Mouse (Mus musculus): ENCODE results near the gene Psapl1.
A peak's percentile ranks its signal among the peaks of the same experiment; 100 is the strongest.

Psapl1 gene

DNA sequence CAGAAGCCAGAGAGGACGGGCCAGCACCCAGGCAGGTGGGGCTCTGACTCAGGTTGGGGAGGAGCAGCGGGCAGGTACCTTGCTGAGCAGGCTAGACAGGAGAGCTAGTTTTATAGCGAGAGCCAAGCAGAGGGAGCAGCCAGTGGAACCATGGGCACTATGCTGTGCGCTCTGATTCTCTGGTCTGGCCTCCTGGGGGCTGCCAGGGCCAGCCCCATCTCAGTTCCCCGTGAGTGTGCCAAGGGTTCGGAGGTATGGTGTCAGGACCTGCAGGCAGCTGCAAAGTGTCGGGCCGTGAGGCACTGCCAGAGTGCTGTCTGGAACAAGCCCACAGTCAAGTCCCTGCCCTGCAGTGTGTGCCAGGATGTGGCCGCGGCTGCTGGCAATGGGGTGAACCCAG lies at the start of gene Psapl1:
Psapl1 (plus strand) TSS at position 106 of the 400 bp plus-strand sequence.
- DNase-seq (ENCODE audit: inconsistent age in 2 of 2, low spot score in 1 of 2) = no peak

DNA sequence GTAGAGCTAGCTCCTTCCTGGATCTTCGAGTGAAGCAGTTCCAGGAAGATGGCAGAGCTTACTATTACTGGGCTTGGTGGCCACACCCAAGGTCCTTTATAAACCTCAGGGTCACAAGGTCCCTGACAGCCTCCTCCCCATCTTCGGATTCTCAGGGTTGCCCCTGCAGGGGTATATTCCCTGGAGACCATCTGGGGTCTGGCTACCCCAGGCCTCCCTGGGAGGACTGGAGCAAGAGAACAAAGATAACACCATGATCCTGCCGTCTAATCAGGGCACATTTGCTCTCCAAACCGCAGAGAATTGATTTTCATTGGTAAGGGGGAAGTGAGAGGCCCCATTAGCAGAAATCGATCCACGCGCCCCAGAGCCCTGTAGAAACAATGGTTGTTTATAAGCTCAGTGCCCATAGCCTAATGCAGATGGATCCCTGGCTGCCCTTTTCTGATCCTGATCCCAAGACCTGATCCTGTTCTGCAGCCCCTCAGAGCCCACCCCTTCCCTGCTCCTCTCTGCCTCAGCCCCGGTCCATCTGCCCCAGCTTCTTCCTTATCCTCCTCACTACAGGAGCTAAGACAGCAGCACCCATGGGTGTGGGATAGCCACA lies 48.8 kb upstream of the Psapl1 start:
- no peak for DNase-seq (ENCODE audit: inconsistent age in 2 of 2, low spot score in 1 of 2)

DNA sequence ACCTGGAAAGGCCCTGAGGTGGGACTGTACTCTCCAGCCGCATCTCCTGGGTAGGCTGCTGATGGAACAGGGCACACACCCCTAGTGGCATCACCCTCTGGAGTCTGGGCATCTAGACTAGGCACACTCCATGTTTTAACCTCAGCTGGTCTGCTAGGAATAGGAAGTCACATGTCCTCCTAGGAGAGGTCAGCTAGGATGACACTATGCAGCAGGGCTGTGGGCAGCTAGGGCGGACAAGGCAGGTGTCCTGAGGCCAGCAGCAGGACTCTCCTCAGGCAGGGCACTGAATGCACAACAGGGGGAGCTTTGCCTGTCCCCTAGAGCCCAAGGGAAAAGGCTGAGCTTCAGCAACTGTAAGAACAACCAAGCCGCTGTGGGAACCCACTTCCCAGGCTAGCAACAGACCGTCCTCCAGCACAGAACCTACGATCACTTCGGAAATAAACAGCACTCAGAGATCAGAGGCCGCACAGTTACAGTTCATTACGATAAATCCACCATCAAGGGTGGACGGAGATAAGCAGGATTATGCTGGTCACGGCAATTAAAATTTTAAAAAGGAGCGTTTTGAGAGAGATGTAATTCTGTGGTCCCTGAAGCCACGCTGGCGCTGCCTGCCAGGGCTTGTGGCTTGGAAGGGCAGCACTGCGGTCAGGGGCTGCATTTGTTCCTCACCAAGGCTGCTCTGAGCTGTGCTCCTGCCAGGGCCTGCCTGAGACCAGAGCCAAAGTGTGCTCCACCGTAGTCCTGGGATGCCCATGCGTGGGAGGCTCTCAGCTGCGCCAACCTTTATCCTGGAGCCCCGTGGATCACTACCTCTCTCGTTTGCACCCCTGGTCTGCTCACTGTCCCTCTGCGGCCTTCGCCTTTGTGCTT lies 38.2 kb upstream of the Psapl1 start:
- no peak for DNase-seq (ENCODE audit: inconsistent age in 2 of 2, low spot score in 1 of 2)

DNA sequence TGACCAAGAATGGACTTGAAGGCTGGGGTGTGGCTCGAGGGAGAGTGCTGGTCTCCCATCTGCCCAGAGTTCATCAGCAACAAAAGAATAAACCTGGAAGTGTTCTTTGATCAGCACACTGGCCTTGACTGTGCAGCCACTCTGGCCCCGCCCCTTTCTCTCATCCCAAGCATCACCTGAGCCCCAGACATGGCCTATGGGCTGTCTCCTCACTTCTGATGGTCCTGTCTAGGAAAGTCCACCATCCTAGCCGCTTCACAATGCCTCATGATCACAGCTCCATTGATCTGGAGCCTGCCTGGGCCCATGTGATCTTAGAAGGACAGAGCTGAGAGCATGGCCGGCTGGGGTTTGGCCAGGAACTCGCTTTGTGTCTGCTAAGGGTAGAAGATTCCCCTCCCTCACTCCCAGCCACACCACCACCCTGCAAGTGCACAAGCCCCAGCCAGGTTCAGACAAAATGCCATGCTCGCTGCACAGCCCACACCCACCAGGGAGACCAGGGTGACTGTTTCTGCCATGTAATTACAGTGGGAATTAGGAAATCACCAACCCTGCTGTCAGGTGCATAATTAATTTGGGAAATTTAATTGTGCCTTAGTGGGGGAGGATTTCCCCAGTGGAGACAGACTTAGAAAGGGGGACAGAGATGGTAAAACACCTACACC lies 37.3 kb upstream of the Psapl1 start:
- no peak for DNase-seq (ENCODE audit: inconsistent age in 2 of 2, low spot score in 1 of 2)

DNA sequence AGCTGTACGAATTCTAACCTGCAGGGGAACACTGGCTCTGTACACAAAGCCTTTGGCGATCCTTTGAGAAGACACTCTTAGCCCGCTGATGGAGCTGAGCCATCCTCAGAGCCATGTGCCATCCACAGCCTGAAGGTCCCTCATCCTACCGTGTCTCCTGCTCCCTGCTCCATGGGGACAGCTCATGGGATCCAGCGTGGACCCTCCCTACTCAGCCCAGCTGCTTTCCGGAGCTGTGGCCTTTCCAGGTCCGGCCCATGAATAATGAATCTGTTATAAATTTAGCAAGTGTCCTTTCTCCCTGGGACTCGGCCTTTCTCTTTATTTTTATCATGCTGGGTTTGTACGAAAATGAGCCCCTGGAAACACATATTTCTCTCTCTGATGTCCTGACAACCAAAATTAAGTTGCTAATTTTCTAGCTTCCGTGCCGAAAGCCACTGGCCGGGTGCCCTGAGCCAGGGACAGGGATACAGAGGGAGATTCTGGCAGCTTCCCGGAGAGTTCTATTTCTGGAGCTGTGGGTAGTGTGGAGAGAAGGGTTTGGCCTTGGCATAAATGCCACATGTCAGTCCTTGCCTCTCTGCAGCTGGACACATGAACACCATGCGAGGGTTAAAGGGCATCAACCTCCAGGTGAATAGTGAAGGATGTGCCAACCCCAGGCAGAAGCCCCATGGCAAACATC lies 34.7 kb upstream of the Psapl1 start:
- DNase-seq (ENCODE audit: inconsistent age in 2 of 2, low spot score in 1 of 2) = peak; percentile 40 to 82

DNA sequence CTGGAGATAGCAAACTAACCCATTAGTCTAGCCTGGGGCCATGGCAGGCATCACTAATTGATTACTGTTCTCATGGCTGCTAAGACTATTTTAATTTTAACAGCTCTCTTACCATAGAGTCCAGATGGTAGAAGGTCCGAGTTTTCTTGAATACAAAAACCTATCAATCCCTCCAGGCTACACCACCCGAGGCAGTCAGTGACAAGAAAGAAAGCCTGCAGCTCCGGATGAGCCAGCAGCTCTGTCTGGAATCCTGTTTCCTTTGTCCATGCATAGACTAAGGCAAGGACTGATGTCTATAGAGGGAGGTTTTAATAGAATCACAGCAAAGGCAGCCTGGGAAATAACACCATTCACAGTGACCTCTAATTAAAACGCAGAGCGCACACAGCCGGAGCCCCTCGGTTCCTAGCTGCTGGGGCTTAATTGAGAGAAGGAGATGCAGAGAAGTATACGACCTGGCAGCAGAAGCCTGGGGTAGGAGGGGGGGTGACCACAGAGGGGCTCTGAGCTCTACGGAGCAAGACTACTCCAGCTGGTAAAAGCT lies 29.2 kb upstream of the Psapl1 start:
- no peak for DNase-seq (ENCODE audit: inconsistent age in 2 of 2, low spot score in 1 of 2)

DNA sequence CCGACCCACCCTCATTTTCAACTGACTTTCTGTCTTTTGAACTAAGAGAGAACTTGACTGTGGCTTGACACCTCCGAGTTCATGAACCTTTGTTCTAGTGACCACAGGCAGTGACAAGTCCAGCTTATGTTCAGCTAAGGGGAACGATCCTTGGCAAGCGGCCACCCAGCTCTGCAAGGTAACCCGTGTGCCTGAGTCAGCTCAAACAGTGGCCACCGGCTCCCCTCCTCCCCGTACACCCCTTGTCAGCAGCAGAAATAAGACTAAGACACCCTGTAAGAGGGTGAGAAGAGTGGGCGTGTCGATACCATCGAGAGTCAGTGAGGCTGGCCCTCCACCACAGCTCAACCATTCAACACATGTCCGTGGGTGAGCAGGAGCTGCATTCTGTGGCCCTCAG lies 27.4 kb upstream of the Psapl1 start:
- DNase-seq (ENCODE audit: inconsistent age in 2 of 2, low spot score in 1 of 2) = peak; percentile 31 to 60

DNA sequence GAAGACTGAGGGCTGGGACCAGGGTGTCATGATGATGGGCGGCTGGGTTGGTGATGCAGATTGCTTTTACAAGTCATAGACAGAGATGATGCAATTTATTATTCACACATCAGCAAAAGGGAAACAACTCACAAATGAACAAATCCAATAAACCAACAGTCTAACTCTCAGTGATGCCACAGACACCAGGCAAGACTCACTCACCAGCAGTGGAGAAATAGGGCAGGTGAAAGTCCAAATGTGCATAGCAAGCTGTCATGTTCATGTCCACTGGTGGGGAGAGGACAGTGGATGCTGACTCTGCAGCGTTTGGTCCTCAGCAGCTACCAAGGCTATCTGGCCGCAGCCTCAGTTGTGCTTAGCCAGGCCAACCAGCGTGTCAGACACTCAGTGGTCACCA lies 26.9 kb upstream of the Psapl1 start:
- DNase-seq (ENCODE audit: inconsistent age in 2 of 2, low spot score in 1 of 2) = no peak

DNA sequence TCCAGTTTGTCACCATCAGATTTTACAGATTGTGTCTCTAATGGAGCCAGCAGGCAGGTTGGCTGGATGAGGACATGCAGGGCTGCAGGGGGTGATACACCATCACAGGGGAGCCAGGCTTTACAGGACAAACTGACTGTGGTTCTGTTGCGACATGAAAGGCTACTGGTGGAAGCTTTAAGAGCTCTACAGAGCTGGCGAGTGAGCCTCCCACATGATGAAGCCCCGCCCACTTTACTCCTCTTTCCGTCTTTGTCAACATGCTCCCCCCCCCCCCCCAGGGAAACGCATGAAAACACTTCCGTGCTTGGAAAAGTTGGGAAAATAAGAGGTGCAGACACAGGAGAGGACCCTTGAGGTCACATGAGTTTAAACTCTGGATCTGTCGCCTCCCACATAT lies 25.6 kb upstream of the Psapl1 start:
- no peak for DNase-seq (ENCODE audit: inconsistent age in 2 of 2, low spot score in 1 of 2)

DNA sequence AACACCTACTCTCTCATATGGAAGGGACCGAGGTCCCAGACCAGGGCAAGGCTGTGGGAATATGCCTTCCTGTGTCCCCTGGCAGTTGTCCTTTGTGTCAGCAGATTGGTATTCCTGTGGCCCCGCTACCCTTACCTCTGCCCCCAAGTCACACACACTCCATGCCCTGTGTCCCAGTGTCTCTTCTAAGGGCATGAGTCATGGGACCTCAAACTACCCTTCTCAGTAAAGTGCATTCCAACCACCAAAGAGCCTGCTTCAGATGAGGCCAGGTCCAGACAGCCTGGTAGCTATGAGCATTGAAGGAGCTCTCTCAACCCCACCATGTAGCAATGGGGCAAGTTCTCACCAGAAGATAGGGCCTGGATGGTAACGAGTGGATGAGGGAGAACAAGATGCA lies 25.0 kb upstream of the Psapl1 start:
- DNase-seq (ENCODE audit: inconsistent age in 2 of 2, low spot score in 1 of 2) = no peak

DNA sequence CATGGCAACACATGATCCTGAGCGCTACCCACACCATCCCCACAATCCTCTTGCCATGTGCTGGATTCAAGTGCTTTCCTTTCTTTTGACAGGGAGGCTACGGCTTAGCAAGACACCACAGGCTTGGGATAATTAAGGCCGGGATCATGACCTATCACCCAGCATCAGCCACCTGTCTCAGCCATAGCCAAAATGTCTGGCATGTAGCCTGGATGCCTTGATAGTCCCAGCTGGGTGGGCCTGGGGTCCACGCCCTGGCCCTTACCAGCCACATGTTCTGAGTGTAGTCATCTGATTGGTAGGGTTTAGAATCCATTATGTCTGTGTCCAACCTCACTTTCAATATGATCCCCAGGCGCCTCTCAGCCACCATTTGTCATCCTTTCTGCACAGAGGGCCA lies 24.1 kb upstream of the Psapl1 start:
- DNase-seq (ENCODE audit: inconsistent age in 2 of 2, low spot score in 1 of 2) = no peak

DNA sequence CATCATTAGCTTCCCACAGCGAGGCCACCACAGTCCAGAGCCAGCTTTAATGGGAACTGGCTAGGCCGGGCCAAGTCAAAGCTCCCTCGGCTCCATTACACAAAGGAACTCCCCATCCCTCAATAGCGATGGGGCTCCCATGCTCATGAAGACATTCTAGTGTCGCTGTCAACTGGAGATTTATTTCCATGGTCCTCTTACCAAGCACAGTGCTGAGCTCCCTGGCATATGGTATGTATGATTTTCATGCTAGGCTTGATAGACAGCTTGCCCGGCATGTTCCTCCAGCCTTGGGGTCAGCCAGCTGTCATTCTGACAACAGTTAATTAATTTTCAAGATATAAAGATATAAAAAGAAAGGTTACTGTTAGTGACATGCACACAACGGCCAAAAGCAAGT lies 21.5 kb upstream of the Psapl1 start:
- DNase-seq (ENCODE audit: inconsistent age in 2 of 2, low spot score in 1 of 2) = no peak

DNA sequence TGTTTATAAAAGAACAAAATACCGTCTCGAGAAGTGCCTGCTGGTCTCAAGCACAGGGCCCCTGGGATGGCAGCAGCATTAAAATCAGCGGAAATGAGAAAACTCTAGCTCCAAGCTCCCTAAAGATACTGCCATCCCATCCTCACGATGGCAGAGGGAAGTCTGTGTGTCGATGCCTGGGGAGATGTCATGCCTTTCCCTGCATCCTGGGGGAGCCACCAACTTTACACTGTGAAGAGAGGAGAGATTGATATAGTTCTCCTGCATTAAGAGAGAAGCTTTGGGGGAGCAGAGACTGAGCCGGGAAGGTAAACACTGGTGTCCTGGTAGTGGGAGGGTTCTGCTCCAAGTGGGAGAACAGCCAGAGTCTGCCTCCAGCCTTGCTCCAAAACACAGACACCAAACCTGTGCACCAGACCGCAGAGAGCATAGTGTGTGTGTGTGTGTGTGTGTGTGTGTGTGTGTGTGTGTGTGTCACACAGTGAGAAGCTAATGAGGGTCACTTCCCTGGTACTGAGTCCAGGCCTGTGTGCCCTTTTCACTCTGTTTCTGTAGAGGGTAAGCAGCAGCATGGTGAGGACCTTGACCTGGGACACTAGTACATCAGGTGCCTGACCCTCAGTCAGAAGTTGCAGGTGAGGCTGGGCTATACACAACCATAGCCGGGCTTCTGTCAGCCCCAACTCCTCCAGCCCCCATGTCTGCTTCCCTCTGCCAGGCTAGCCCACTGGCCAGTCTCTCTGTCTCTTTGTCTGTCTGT lies 17.3 kb upstream of the Psapl1 start:
- DNase-seq (ENCODE audit: inconsistent age in 2 of 2, low spot score in 1 of 2) = no peak

DNA sequence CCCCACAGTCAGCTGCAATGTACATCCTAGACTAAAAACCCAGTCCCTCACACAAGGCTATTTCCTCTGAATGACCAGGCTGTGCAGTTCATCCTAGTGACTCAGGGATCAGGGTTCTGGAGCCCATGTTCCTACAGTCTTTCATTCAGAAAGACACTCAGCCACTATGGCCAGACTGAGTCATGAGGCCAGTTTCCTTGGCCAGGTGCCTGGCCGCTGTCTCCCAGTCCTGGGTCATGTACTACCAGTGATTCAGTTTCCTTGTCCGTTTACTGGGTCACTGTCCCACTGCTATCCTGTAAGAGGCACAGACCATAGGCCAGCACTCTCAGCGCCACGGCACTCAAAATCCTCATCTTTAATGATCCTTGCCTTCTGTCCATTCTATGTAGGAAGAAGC lies 15.5 kb upstream of the Psapl1 start:
- DNase-seq (ENCODE audit: inconsistent age in 2 of 2, low spot score in 1 of 2) = peak; percentile 92 to 95

DNA sequence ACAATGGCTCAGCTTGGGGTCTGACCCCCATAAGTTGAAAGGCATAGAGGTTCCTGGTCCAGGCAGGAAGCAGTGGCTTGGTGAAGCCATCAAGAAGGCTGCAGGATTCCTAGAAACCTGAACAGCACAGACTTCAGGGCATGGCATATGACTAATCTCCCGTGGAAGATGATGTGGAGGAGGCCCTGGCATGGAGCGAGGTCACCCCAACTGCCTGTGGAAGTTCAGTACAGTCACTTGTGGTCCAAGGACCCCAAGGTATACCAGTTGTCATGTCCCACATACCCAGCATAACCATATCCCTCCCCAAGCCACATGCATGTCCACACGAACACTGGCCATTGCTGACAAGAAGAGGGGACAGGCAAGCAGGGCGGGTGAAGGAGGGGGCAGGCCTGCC lies 12.5 kb upstream of the Psapl1 start:
- peak; percentile 57 to 88 for DNase-seq (ENCODE audit: inconsistent age in 2 of 2, low spot score in 1 of 2)

DNA sequence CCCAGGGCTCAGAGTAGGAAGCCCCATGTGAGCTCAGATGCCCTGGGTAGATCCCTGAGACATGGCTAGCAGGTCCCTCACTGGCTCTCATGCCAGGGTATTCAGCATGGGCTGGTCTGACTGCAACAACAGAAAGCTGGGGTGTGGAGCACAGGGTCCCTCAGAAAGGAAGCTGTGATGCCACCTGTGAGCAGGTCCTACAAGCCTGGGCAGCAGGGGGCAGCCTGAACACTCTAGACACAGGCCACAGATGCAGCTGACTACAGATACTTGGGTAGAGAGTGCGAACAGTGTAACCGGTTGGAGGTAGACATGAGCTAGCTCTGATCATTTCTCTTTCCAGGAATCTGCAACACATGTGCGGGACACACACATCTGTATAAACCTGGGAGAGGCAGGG lies 11.9 kb upstream of the Psapl1 start:
- peak in 1 of 2 experiments; percentile 52 for DNase-seq (ENCODE audit: inconsistent age in 2 of 2, low spot score in 1 of 2)

DNA sequence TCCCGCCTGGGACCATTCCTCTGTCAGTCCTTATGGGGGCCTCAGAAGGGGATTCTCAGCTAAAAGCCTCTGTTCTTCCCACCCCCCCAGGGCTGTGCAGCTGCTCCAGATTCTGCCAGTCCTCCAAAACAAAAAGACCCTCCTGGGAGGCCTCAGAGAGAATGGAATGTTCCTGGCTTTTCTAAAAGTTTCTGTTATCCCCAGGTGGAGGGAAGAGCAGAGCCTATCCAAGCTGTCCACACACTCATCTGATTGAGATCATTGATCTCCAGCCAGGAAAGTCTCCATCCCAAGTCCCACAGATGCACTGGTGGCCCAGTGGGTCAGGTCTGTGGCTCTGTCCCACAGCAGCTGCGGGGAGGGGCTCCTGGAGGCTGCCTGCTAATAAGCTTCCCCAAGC lies 11.1 kb upstream of the Psapl1 start:
- no peak for DNase-seq (ENCODE audit: inconsistent age in 2 of 2, low spot score in 1 of 2)

DNA sequence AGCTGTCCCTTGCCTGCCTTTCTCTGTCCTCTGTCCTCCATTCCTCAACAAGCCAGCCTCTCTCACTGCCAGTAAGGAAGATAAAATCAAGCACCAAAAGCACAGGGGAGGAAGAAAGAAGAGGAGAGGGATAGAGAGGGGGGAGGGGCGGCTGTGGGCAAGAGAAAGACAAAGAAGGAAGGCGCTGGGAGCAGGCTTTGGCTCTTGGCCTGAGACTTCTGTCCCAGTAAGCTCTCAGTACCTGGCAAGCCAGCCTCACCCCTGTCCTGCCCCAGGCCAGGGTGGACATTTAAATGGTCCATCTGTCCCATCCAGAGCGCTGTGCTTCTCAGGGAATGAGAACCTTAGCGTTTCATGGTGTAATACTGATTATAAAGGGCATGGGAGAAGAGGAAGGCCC lies 9.2 kb upstream of the Psapl1 start:
- DNase-seq (ENCODE audit: inconsistent age in 2 of 2, low spot score in 1 of 2) = no peak

DNA sequence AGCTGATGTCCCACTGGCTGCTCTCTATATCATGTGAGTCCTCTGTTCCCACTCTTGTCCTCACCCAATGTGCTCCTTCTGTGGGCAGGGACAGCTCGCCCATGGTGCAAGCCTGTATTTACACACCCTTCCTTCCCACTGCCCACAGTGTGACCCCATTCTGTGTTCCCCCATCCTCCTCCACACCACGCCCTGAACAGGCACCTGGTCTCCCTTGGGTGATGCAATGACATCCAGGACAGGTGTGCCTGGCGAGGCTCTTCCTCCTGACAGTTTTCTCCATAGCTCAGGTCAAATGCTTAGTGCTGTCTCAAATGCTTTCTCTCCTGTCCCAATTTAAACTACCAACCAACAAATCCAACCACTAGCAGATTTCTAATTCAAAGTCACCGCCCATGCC lies 8.4 kb upstream of the Psapl1 start:
- DNase-seq (ENCODE audit: inconsistent age in 2 of 2, low spot score in 1 of 2) = no peak

DNA sequence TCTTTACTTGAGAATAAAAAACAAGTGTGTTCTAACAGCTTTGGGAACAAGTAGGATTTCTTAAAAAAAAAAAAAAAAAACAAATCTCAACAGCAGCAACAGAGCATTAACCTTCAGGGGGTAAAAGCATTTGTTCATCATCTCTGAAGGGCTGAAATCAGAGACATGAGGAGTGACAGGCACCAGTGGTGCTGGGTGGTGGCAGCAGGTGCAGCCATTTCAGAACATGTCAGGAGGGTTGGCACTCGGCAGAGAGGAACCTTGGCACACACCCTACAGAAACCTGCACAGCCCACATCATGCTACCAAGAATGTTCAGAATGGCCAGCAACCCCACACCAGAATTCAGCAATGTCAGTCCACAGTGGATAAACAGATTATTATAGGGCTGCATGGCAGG lies 4.3 kb upstream of the Psapl1 start:
- DNase-seq (ENCODE audit: inconsistent age in 2 of 2, low spot score in 1 of 2) = no peak

DNA sequence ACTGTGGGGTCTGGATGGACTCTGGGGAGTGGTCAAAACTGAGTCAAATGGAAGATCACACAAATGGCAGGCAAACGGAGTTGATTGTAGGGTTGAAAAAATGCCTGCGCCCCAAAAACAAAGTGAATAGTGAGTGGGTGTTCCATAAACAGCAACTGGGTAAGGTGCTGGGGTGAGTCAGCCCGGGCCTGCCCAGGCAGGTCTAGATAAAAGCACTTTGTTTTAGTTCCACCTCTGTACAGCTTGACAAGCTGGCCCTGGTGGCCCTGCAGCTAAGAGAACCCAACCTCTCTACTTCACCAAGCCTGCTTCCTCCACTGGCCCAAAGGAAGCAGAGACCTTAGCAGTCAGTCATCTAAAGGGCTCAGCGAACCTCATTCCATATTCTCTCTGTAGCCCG lies 1.0 kb upstream of the Psapl1 start:
- DNase-seq (ENCODE audit: inconsistent age in 2 of 2, low spot score in 1 of 2) = no peak
